Mouse (Mus musculus) forebrain, embryonic 11.5 days (tissue): ENCODE measurements at regions not wholly inside any gene's neighbourhood (a gene's known extent, or its start where the extent isn't known, plus 50 kb on each side); places are given as distances from the start of the nearest gene placed in this dataset.
A peak's percentile ranks its signal among the peaks of the same experiment; 100 is the strongest.

Source experiments
- ATAC-seq: fragments of 200-750 bp; cut with Nextera tagmentation; replicated peaks from 2 replicates; pipeline ENCODE4 v1.8.0; 2017; ENCODE audit warnings: moderate TSS enrichment; ENCODE audit not compliant: low FRiP score
- DNase-seq: peaks from one replicate; pipeline ENCODE4 v3.0.0-alpha.2; 2017; ENCODE audit warnings: low spot score
- H3K27ac ChIP-seq: fragments of 300-500 bp; sonication (generic); 2 replicates; pipeline ENCODE4 v1.5.1; 2014; ENCODE audit warnings: low read depth, low read length
- H3K27me3 ChIP-seq: fragments of 300-500 bp; sonication (generic); 2 replicates; pipeline ENCODE4 v1.6.1; 2014; ENCODE audit warnings: mild to moderate bottlenecking, low read length, mixed read lengths; ENCODE audit not compliant: control insufficient read depth, insufficient read depth
- H3K36me3 ChIP-seq: fragments of 300-500 bp; sonication (generic); 2 replicates; pipeline ENCODE4 v1.6.1; 2014; ENCODE audit warnings: mild to moderate bottlenecking, low read length, moderate library complexity, mixed read lengths; ENCODE audit not compliant: control insufficient read depth, insufficient read depth
- H3K4me1 ChIP-seq: fragments of 300-500 bp; sonication (generic); replicated peaks from 2 replicates; pipeline ENCODE4 v1.6.1; 2014; ENCODE audit warnings: low read length, mixed read lengths; ENCODE audit not compliant: control insufficient read depth, insufficient read depth
- H3K4me2 ChIP-seq: fragments of 300-500 bp; sonication (generic); 2 replicates; pipeline ENCODE4 v1.6.1; 2014; ENCODE audit warnings: low read depth, mild to moderate bottlenecking, low read length, moderate library complexity, mixed read lengths; ENCODE audit not compliant: severe bottlenecking
- H3K4me3 ChIP-seq: fragments of 300-500 bp; sonication (generic); 2 replicates; pipeline ENCODE4 v1.5.1; 2014; ENCODE audit warnings: low read depth, low read length
- H3K9ac ChIP-seq: fragments of 300-500 bp; sonication (generic); 2 replicates; pipeline ENCODE4 v1.6.1; 2014; ENCODE audit warnings: low read length
- H3K9me3 ChIP-seq: fragments of 300-500 bp; sonication (generic); 2 replicates; pipeline ENCODE4 v1.6.1; 2016; ENCODE audit warnings: low read length, mixed read lengths; ENCODE audit not compliant: control insufficient read depth
- WGBS: fragments of 180-500 bp; shearing (Covaris S2); extraction: QIAGEN DNeasy Blood & Tissue Kit; methylation state at CpG from one replicate; pipeline ENCODE4 v1.1.7; 2014; 5-methylcytosine and 5-hydroxymethylcytosine counted together

DNA sequence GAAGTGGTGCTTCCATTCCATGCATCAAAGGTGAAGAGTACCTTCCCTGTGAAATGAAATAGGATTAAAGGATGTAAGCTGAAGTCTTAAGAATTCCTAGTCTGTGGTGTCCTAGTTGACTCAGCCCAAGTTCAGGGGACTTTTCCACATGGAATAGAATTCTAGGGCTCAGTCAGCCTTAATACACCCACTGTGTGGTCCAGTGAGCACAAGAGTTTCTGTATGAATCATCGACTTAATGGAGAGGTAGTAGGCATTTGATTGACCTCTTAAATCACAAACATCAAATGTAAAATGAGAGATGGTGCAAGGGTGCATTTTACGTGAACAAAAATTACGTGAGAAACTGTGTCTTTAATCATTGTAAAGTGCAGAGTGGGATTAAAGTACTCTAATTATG is 381.1 kb downstream of the Hs3st1 start:
- no peaks in the 10 kb centered on the region for H3K4me1 ChIP-seq
- no peaks in the 10 kb centered on the region for H3K36me3 ChIP-seq
- no peak overlapping the region for H3K4me3 ChIP-seq
- no peak overlapping the region for H3K27ac ChIP-seq
- no peaks in the 10 kb centered on the region for H3K9me3 ChIP-seq
- WGBS, result 89% methylated on average over 3 of the region's 3 CpGs
- DNase-seq (no peak), ATAC-seq (no peak)
- no peak overlapping the region for H3K9ac ChIP-seq
- no peak overlapping the region for H3K4me2 ChIP-seq
- H3K27me3 ChIP-seq, result no peaks in the 10 kb centered on the region

DNA sequence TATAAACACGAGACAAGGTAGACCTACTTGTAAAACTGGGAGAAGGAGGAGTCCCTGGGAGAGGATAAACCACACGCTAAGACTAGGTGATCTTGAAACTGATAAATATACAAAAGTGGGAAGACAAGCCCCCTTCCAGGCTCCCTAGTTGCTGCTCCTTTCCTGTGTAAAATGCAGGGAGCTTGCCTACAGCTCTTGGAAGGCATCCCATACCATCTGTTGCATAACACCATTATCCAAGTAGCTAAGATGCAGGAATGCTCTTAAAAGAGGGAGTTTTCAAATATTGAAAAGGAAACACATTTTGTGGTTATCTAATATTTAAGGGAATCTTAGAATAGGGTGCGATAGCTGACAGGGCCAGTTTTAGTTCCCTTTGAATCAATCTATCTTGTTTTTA is 406.6 kb downstream of the Hs3st1 start:
- WGBS, result 84% methylated on average over 3 of the region's 3 CpGs
- Histone ChIP-seq H3K4me3 (no peak overlapping the region), H3K27ac (no peak overlapping the region), H3K9me3 (no peaks in the 10 kb centered on the region), H3K4me1 (peaks cover 4% of the 10 kb centered on the region; the same call in 1 of the 2 replicates), H3K4me2 (no peak overlapping the region), H3K9ac (no peak overlapping the region), H3K36me3 (no peaks in the 10 kb centered on the region), H3K27me3 (no peaks in the 10 kb centered on the region)
- ATAC-seq, result no peak
- DNase-seq, result no peak

DNA sequence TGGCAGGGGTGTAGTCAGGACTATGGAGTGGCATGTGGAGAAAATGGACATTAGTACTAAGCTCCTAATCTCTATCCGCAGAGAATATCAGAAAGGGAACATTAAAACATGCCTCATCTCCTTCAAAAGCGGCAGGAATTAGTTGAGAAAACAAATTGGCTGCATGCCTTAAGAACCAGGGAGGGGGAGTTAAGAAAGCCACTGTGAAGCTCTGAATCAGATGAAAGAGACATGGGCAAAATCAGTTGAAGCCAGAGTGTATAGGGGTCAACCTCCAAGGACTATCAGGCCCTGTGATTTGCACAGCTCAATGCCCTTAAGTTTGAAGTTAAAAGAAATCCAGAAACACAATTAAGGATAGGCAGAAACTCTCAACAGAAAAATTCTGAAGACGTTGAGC is 408.3 kb downstream of the Hs3st1 start:
- WGBS, result 28% methylated on average over 3 of the region's 3 CpGs
- Histone ChIP-seq H3K36me3 (no peaks in the 10 kb centered on the region), H3K27me3 (no peaks in the 10 kb centered on the region), H3K4me3 (no peak overlapping the region), H3K4me1 (peaks cover 4% of the 10 kb centered on the region; the same call in 1 of the 2 replicates), H3K27ac (no peak overlapping the region), H3K9me3 (no peaks in the 10 kb centered on the region), H3K9ac (no peak overlapping the region), H3K4me2 (no peak overlapping the region)
- DNase-seq (no peak), ATAC-seq (0 out of 2 replicates have a peak, but pooled peaks have one; percentile 53)

DNA sequence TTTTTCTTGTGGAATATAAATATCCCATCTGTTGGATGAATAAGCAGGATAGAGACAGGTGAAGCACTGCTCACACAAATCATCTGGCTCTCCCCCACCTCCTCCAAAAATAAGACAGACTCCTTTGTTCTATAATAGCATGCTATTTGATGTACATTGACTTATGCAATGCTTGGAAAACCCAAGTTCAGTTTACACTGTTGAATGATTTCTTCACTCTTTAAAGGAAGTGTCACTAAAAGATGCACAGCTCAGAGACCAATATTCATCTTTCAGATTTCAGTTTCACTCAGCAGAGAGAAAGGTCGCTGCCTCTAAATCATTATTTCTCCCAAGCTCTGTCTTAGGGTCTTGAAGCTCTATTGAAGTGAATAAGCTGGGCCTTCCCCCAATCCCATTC is 417.4 kb downstream of the Hs3st1 start:
- whole genome bisulfite sequencing, result 86% methylated on average over 1 of the region's 1 CpGs
- DNase-seq (no peak), ATAC-seq (no peak)
- Histone ChIP-seq H3K36me3 (no peaks in the 10 kb centered on the region), H3K4me2 (no peak overlapping the region), H3K4me1 (no peaks in the 10 kb centered on the region), H3K4me3 (no peak overlapping the region), H3K9ac (no peak overlapping the region), H3K9me3 (no peaks in the 10 kb centered on the region), H3K27ac (no peak overlapping the region), H3K27me3 (no peaks in the 10 kb centered on the region)

DNA sequence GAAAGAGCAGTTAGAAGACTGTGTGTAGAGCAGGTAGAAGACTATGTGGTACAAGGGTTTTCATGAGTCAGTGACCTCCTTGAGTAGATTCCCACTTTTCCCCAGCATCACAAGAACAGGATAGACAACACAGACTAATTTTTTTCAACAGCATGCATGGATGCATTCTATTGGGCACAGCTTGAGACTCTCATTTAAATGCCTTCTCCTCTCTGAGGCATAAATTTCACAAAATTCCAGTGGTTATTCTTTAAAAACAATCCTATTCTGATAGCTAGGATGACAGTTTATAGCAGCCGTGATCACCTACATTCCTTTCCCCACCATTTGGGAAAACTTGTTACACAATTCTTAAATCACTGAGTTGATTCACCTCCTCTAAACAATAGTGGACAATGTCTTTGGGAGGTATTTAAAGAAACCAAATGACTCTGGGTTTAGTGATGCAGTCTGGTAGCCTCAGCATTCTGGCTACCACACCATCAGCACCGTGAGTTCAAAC is 418.7 kb downstream of the Hs3st1 start:
- Histone ChIP-seq H3K4me2 (no peak overlapping the region), H3K27me3 (no peaks in the 10 kb centered on the region), H3K36me3 (no peaks in the 10 kb centered on the region), H3K9me3 (no peaks in the 10 kb centered on the region), H3K4me1 (no peaks in the 10 kb centered on the region), H3K4me3 (no peak overlapping the region), H3K9ac (no peak overlapping the region), H3K27ac (no peak overlapping the region)
- ATAC-seq (no peak), DNase-seq (no peak)
- WGBS, result 87% methylated on average over 2 of the region's 2 CpGs

DNA sequence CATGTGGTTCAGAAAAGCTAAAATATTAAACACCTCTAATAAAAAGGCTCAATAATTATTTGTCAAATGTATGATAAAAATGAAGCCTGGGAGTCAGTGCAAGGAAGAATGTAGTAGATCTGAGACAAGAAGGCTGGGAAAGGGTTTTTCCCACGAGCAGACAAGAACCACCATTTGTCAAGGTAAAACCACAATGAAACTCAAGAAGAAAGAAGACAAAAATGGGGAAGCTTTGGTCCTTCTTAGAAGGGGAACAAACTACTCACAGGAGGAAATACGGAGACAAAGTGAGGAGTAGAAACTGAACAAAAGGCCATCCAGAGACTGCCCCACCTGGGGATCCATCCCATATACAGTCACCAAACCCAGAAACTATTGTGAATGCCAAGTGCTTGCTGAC is 420.0 kb downstream of the Hs3st1 start:
- no peaks in the 10 kb centered on the region for H3K4me1 ChIP-seq
- no peak overlapping the region for H3K4me2 ChIP-seq
- ATAC-seq (no peak), DNase-seq (no peak)
- no peaks in the 10 kb centered on the region for H3K36me3 ChIP-seq
- H3K27ac ChIP-seq, result no peak overlapping the region
- WGBS, result 69% methylated on average over 2 of the region's 2 CpGs
- H3K9ac ChIP-seq, result no peak overlapping the region
- H3K9me3 ChIP-seq, result no peaks in the 10 kb centered on the region
- no peak overlapping the region for H3K4me3 ChIP-seq
- no peaks in the 10 kb centered on the region for H3K27me3 ChIP-seq

DNA sequence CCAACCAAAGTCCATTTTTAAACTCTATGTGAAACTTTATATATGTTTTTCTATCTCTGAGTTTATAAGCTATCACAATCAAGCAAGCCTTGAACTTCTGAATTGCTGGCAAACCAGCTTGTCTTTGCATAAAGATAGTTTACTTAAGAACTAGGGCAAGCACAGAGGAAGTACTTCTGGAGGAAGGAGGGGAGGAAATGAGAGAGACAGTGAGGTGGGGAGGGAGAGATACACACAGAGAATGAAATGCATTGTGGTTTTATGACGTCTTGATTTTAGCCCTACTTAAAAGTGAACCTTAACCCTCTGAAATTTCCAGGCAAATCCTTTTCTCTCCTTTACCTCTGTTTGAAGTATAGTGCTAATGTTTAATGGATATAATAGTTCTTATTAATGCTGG is 421.0 kb downstream of the Hs3st1 start:
- Histone ChIP-seq H3K27me3 (no peaks in the 10 kb centered on the region), H3K4me3 (no peak overlapping the region), H3K4me1 (no peaks in the 10 kb centered on the region), H3K4me2 (no peak overlapping the region), H3K36me3 (no peaks in the 10 kb centered on the region), H3K27ac (no peak overlapping the region), H3K9ac (no peak overlapping the region), H3K9me3 (no peaks in the 10 kb centered on the region)
- ATAC-seq, result no peak
- DNase-seq, result no peak
- WGBS, result 81% methylated on average over 1 of the region's 1 CpGs

DNA sequence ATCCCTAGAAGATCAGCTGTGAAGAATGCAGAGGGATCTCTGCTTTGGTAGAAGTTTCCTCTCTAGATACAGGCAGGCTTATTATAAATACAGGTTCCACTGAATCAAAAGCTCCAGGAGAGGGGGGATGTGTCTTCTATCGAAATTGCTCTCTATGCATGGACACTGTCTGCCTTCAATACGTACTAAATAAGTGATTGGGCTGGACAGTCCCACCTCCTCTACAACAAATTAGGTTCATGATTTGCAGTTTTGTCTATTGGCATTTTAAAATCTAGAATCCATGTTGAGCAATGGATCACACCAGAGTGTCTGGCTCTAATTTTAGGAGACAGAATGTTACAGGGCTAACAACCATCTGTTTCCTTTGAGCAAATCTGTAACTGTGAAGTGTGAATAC is 429.9 kb downstream of the Hs3st1 start:
- Histone ChIP-seq H3K4me1 (no peaks in the 10 kb centered on the region), H3K27ac (no peak overlapping the region), H3K9me3 (no peaks in the 10 kb centered on the region), H3K36me3 (no peaks in the 10 kb centered on the region), H3K9ac (no peak overlapping the region), H3K4me2 (no peak overlapping the region), H3K27me3 (no peaks in the 10 kb centered on the region), H3K4me3 (no peak overlapping the region)
- WGBS, result 72% methylated on average over 2 of the region's 2 CpGs
- no peak for ATAC-seq
- no peak for DNase-seq

DNA sequence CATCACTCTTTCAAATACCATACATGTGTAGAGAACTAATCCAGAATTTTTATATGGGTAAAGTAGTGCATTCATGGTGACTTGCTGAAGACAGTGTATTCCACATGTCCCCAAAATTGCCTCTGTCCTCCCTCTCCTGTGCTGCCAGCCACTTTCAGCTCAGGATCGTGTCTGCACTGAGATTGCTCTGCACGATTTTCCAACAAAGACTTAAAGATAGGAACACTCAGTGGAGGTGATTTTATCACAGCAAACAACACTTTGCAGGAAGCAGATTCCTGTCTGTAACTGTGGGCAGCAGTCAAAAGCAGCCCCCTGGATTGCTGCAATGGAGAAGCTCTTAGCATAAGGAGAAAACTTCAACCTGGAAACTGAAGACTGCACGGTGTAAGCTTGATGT is 438.8 kb downstream of the Hs3st1 start:
- 80% methylated on average over 3 of the region's 3 CpGs for WGBS
- Histone ChIP-seq H3K27me3 (no peaks in the 10 kb centered on the region), H3K9ac (no peak overlapping the region)

More for the DNA sequence above, 438.8 kb downstream of the Hs3st1 start:
- no peak for DNase-seq
- Histone ChIP-seq H3K4me1 (no peaks in the 10 kb centered on the region), H3K4me3 (no peak overlapping the region), H3K36me3 (no peaks in the 10 kb centered on the region), H3K9me3 (no peaks in the 10 kb centered on the region), H3K4me2 (no peak overlapping the region), H3K27ac (no peak overlapping the region)
- ATAC-seq, result no peak
